Mouse (Mus musculus): ENCODE results near the gene Bnipl. TPM values are rescaled to one million over a fixed set of nuclear protein-coding genes. Genes with fewer than 3 reads are reported as not detected.
A peak's percentile ranks its signal among the peaks of the same experiment; 100 is the strongest.

Bnipl gene
- polyA plus RNA-seq, 1 experiment, result 0.34 TPM

DNA sequence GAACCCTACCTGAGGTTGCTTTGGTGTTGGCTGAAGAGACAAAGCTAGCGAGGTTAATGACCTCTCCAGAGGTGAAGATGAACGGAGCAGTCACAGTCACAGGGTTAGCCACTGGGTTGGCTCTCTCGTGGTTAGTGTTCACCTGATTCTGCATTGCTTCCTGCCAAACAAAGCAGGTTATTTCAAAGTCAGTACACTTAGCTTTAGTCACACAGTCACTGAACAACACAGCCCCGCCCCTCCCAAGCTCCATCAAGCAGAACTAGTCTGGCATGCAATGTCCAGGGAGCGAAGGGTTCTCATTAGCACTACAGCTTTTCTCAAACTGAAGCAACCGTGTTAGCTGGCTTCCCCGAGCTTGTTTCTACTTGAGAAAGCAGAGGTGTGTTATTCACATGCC, 50.9 kb downstream of the Bnipl start:
- Histone ChIP-seq H3K36me3 (ENCODE audit: control insufficient read depth, insufficient read depth) (peaks cover 86% of the 10 kb centered on the region), H3ac (ENCODE audit: control insufficient read depth, insufficient read length, low read depth) (no peak overlapping the region), H3K79me3 (ENCODE audit: low read depth) (no peaks in the 10 kb centered on the region), H3K79me2 (ENCODE audit: control insufficient read depth, insufficient read depth) (no peaks in the 10 kb centered on the region), H3K4me3 (ENCODE audit: insufficient read depth, poor library complexity, severe bottlenecking) (no peak overlapping the region), H3K27me3 (ENCODE audit: control insufficient read depth, insufficient read depth, insufficient read length) (no peaks in the 10 kb centered on the region)
- TF ChIP-seq MYOG (IDR thresholded peaks at IDR 0.05; ENCODE audit: control insufficient read depth, extremely low read depth, insufficient read length) (no peak), CTCF (IDR thresholded peaks at IDR 0.05; ENCODE audit: control insufficient read depth, insufficient read depth, insufficient read length) (no peak), MYOD1 (IDR thresholded peaks at IDR 0.05; ENCODE audit: control insufficient read depth, insufficient read length, low read depth) (no peak), CEBPB (IDR thresholded peaks at IDR 0.05; ENCODE audit: low read depth) (no peak), USF1 (IDR thresholded peaks at IDR 0.05; ENCODE audit: low read depth) (no peak), MAX (IDR thresholded peaks at IDR 0.05) (no peak), FOSL1 (IDR thresholded peaks at IDR 0.05; ENCODE audit: insufficient read depth, low read length, poor library complexity, severe bottlenecking) (no peak)

DNA sequence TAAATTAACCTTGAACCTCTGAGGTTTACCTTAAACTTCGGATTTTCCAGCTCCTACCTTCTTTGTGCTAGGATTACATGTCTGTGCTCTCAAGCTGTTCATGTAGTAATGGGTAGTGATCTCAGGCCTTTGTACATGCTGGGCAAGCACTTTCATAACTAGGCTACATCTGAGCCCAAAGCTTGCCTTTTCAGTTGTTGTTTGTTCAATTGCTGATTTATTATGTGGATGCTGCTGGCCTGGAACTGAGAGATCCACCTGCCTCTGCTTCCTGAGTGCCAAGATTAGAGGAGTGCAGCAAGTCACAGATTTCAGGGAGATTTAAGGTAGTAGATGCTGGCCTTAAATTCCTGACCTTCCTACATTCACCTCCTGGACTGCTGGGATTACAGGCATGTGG, 51.9 kb downstream of the Bnipl start:
- Histone ChIP-seq H3K79me3 (ENCODE audit: low read depth) (no peaks in the 10 kb centered on the region), H3K79me2 (ENCODE audit: control insufficient read depth, insufficient read depth) (no peaks in the 10 kb centered on the region), H3K36me3 (ENCODE audit: control insufficient read depth, insufficient read depth) (peaks cover 76% of the 10 kb centered on the region), H3K4me3 (ENCODE audit: insufficient read depth, poor library complexity, severe bottlenecking) (no peak overlapping the region), H3ac (ENCODE audit: control insufficient read depth, insufficient read length, low read depth) (no peak overlapping the region), H3K27me3 (ENCODE audit: control insufficient read depth, insufficient read depth, insufficient read length) (no peaks in the 10 kb centered on the region)
- no peak for TF ChIP-seq FOSL1 (IDR thresholded peaks at IDR 0.05; ENCODE audit: insufficient read depth, low read length, poor library complexity, severe bottlenecking)

DNA sequence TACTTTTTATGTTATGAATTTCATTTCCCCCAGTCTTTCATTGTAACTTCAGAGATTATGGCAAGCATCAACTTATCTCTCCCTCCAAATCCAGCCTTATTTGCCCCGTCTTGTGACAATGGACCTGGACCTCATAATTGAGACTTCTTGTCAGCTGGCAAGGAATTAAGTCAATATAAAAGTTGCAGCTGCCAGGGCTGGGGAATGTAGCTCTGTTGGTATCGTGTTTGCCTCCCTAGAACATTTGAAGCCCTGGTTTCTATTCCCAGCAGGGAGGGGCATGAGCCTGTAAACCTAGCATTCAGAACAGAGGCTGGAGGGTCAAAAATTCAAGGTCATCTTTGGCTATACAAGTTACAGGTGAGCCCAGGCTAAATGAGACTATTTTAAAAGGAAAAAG, 55.2 kb downstream of the Bnipl start:
- Histone ChIP-seq H3K79me3 (ENCODE audit: low read depth) (no peaks in the 10 kb centered on the region), H3ac (ENCODE audit: control insufficient read depth, insufficient read length, low read depth) (no peak overlapping the region), H3K79me2 (ENCODE audit: control insufficient read depth, insufficient read depth) (no peaks in the 10 kb centered on the region), H3K4me3 (ENCODE audit: insufficient read depth, poor library complexity, severe bottlenecking) (no peak overlapping the region), H3K27me3 (ENCODE audit: control insufficient read depth, insufficient read depth, insufficient read length) (no peaks in the 10 kb centered on the region), H3K36me3 (ENCODE audit: control insufficient read depth, insufficient read depth) (peaks cover 56% of the 10 kb centered on the region)
- TF ChIP-seq MAX (IDR thresholded peaks at IDR 0.05) (no peak), MYOG (IDR thresholded peaks at IDR 0.05; ENCODE audit: control insufficient read depth, extremely low read depth, insufficient read length) (no peak), MYOD1 (IDR thresholded peaks at IDR 0.05; ENCODE audit: control insufficient read depth, insufficient read length, low read depth) (no peak), FOSL1 (IDR thresholded peaks at IDR 0.05; ENCODE audit: insufficient read depth, low read length, poor library complexity, severe bottlenecking) (no peak), USF1 (IDR thresholded peaks at IDR 0.05; ENCODE audit: low read depth) (no peak), CTCF (IDR thresholded peaks at IDR 0.05; ENCODE audit: control insufficient read depth, insufficient read depth, insufficient read length) (no peak), CEBPB (IDR thresholded peaks at IDR 0.05; ENCODE audit: low read depth) (no peak)

DNA sequence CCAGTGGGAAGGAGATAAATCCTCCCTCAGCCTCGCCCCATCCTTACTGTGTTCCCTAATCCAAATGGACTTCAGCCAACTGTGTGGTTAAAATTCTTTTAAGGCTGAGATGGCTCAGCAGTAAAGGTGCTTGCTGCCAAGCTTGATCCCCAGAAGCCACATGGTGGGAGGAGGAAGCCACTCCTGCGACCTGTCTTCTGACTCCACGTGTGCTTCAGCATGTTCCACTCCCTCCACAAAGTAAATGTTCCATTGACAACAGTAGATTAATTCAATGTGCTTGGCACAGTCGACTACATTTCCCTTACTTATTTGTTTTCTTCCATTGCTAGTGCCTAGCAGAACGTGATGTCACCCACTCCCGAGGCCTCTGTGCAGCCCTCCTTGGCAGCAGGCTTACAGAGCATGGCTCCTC, 56.3 kb downstream of the Bnipl start:
- H3K36me3 ChIP-seq (ENCODE audit: control insufficient read depth, insufficient read depth), result peaks cover 54% of the 10 kb centered on the region
- H3K4me3 ChIP-seq (ENCODE audit: insufficient read depth, poor library complexity, severe bottlenecking), result no peak overlapping the region
- H3K79me3 ChIP-seq (ENCODE audit: low read depth), result no peaks in the 10 kb centered on the region
- H3K79me2 ChIP-seq (ENCODE audit: control insufficient read depth, insufficient read depth), result no peaks in the 10 kb centered on the region
- TF ChIP-seq MYOD1 (IDR thresholded peaks at IDR 0.05; ENCODE audit: control insufficient read depth, insufficient read length, low read depth) (no peak), USF1 (IDR thresholded peaks at IDR 0.05; ENCODE audit: low read depth) (no peak), CTCF (IDR thresholded peaks at IDR 0.05; ENCODE audit: control insufficient read depth, insufficient read depth, insufficient read length) (no peak), MAX (IDR thresholded peaks at IDR 0.05) (peak; percentile 92), MYOG (IDR thresholded peaks at IDR 0.05; ENCODE audit: control insufficient read depth, extremely low read depth, insufficient read length) (no peak), CEBPB (IDR thresholded peaks at IDR 0.05; ENCODE audit: low read depth) (no peak)
- H3K27me3 ChIP-seq (ENCODE audit: control insufficient read depth, insufficient read depth, insufficient read length), result no peaks in the 10 kb centered on the region
- H3ac ChIP-seq (ENCODE audit: control insufficient read depth, insufficient read length, low read depth), result no peak overlapping the region

Other genes with a start within 250 kb of the Bnipl start
- 15.3 TPM for gene Zfp687, start 235.7 kb downstream of the Bnipl start, polyA plus RNA-seq (2012; fragmentation: generic; extraction: Trizol)
- 264 TPM for gene Psmd4, start 208.6 kb downstream of the Bnipl start, polyA plus RNA-seq (2012; fragmentation: generic; extraction: Trizol)
- gene Pip5k1a, start 144.3 kb downstream of the Bnipl start, polyA plus RNA-seq (2012; fragmentation: generic; extraction: Trizol), result 21.2 TPM
- 83.4 TPM for gene Vps72, start 140.2 kb downstream of the Bnipl start, polyA plus RNA-seq (2012; fragmentation: generic; extraction: Trizol)
- gene Tmod4, start 126.7 kb downstream of the Bnipl start, polyA plus RNA-seq (2012; fragmentation: generic; extraction: Trizol), result 0.23 TPM
- 22.2 TPM for gene Scnm1, start 117.2 kb downstream of the Bnipl start, polyA plus RNA-seq (2012; fragmentation: generic; extraction: Trizol)
- gene Lysmd1, start 117.1 kb downstream of the Bnipl start, polyA plus RNA-seq (2012; fragmentation: generic; extraction: Trizol), result 3.4 TPM
- gene Tnfaip8l2, start 108.8 kb downstream of the Bnipl start, polyA plus RNA-seq (2012; fragmentation: generic; extraction: Trizol), result 0.21 TPM
- 5.4 TPM for gene Sema6c, start 90.7 kb downstream of the Bnipl start, polyA plus RNA-seq (2012; fragmentation: generic; extraction: Trizol)
- 5.7 TPM for gene Gabpb2, start 33.3 kb downstream of the Bnipl start, polyA plus RNA-seq (2012; fragmentation: generic; extraction: Trizol)
- gene Cdc42se1, start 22.5 kb downstream of the Bnipl start, polyA plus RNA-seq (2012; fragmentation: generic; extraction: Trizol), result 80.9 TPM
- 19.6 TPM for gene Mllt11, start 19.0 kb downstream of the Bnipl start, polyA plus RNA-seq (2012; fragmentation: generic; extraction: Trizol)
- gene Gm128, start 9.6 kb downstream of the Bnipl start, polyA plus RNA-seq (2012; fragmentation: generic; extraction: Trizol), result 0.11 TPM
- gene Mindy1, start 30.2 kb upstream of the Bnipl start, polyA plus RNA-seq (2012; fragmentation: generic; extraction: Trizol), result 43.6 TPM
- gene Prune1, start 30.9 kb upstream of the Bnipl start, polyA plus RNA-seq (2012; fragmentation: generic; extraction: Trizol), result 16.1 TPM
- gene Anxa9, start 56.0 kb upstream of the Bnipl start, polyA plus RNA-seq (2012; fragmentation: generic; extraction: Trizol), result 1.6 TPM
- gene Cers2, start 63.6 kb upstream of the Bnipl start, polyA plus RNA-seq (2012; fragmentation: generic; extraction: Trizol), result 146 TPM
- 15.6 TPM for gene Setdb1, start 106.0 kb upstream of the Bnipl start, polyA plus RNA-seq (2012; fragmentation: generic; extraction: Trizol)
- gene 4930558C23Rik, start 151.6 kb upstream of the Bnipl start, polyA plus RNA-seq (2012; fragmentation: generic; extraction: Trizol), result not detected
- 13.6 TPM for gene Arnt, start 183.2 kb upstream of the Bnipl start, polyA plus RNA-seq (2012; fragmentation: generic; extraction: Trizol)
- 0.07 TPM for gene Ctsk, start 248.1 kb upstream of the Bnipl start, polyA plus RNA-seq (2012; fragmentation: generic; extraction: Trizol)